Mouse (Mus musculus): ENCODE results near the gene Bin2. TPM values are rescaled to one million over a fixed set of nuclear protein-coding genes. Genes with fewer than 3 reads are reported as not detected.

The Bin2 gene
- total RNA-seq (2023) = 161 to 176 TPM (median 171 TPM) in 4 replicates

DNA sequence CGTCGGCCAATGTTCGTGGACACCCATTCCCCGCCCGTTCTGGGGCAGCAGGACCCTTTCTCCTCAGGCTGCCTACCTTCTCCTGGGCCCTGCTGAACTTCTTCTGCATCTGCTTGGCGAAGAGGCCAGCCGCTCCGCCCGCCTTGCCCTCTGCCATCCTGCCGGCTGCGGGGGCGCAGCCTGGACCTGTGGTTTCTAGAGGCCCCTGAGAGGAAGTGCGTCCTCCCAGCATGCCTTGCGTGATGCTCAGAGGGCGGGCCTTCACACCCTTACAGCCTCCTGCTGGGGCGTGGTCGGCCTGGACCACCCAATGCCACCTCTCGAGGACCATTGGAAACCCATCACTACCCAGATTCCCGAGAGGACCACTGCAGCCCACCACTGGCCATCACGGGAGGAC is at the start of gene Bin2:
Gene Bin2 (minus strand): TSS at position 217 of the 400 bp plus-strand sequence.

DNA sequence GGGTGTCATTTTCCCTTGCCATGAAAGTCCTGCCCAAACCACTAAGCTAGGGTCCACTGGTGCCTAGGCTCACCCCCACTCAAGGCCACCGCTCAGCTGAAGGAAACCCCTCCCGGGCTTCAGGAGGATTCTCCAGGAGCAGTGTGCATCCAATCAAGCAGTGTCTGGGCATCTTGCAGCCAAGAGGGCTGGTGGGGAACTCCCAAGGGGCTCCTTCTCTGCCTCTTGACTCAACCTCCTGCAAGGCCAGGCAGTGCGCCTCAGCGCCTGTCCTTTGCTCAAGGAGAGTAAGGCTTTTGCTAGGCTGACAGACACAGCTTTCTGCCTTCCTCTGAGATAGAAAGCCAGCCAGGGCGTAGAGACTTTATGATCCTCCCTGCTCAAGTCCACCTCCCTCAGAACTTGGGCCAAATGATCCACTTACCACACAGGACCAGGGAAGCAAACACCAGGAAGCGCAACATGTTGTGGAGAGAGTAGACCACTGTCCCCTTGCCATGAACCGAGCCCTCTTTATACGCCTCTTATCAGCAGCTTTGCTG is 18.1 kb upstream of the Bin2 start, which contains the start of gene Cela1:
Gene Cela1 (minus strand): TSS at position 492 of the 542 bp plus-strand sequence.

GRCm38 (mm10) chr15:100636700-100637501 is 32.5 kb downstream of the Bin2 start, which contains the start of gene Smagp:
Gene Smagp, minus strand, starts transcription at chr15:100636940.

DNA sequence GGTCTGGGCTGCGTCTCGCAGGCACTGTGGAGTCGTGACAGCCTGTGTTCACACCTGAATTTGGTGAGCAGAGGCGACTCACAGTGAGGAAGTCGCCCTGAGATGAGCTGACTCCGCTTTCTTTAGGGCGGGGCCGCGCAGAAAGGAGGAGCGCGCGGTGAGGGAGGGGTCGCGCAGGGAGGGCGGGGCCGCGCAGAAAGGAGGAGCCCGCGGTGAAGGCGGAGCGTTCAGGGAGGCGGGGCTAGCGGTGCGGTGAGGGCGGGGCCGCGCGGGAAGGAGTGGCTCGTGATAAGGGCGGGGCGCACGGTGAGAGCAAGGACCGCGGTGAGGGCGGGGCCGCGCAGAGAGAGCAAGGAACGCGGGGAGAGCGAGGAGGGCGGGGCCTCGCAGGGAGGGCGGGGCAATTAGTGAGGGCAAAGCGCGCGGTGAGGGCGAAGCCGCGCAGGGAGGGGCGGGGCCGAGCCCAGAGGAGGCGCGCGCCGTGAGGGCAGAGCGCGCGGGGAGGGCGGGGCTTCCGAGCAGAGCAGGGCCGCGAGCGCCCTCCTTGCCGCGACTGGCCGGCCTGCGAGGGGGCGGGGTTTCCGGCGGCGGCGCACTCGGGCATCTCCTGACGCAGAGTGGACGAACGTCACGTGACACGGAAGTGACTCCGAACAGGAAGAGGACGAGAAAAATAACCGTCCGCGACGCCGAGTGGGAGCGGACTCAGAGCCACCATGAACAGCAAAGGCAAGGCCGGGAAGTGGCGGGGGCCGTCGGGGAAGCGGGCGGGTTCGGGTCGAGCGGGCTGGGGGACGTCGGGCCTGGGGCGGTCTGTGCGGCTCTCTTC is 54.1 kb downstream of the Bin2 start, which contains the start of gene Dazap2:
Gene Dazap2 (plus strand): TSS at position 354 of the 829 bp plus-strand sequence.

GRCm38 (mm10) chr15:100599276-100600046 is 69.9 kb downstream of the Bin2 start, which contains the start of gene Pou6f1:
Gene Pou6f1, minus strand, starts transcription at chr15:100599984.

Other genes starting within 250 kb of the Bin2 start
- not detected in 4 replicates for gene Gm5475, start 247.4 kb downstream of the Bin2 start, total RNA-seq (2023)
- 13.7 to 21.6 TPM (median 17.9 TPM) in 4 replicates for gene Slc11a2, start 244.5 kb downstream of the Bin2 start, total RNA-seq (2023)
- gene Letmd1, start 200.5 kb downstream of the Bin2 start, total RNA-seq (2023) = 37.7 to 44.5 TPM (median 40.0 TPM) in 4 replicates
- 5.3 to 5.9 TPM (median 5.8 TPM) in 4 replicates for gene Csrnp2, start 174.1 kb downstream of the Bin2 start, total RNA-seq (2023)
- 7.8 to 9.0 TPM (median 8.5 TPM) in 4 replicates for gene Tfcp2, start 117.5 kb downstream of the Bin2 start, total RNA-seq (2023)
- gene Pou6f1, start 69.6 kb downstream of the Bin2 start, total RNA-seq (2023) = 68.5 to 74.7 TPM (median 71.3 TPM) in 4 replicates
- 573 to 612 TPM (median 596 TPM) in 4 replicates for gene Dazap2, start 54.2 kb downstream of the Bin2 start, total RNA-seq (2023)
- gene Smagp, start 32.6 kb downstream of the Bin2 start, total RNA-seq (2023) = 12.8 to 16.8 TPM (median 14.8 TPM) in 4 replicates
- 1.9 to 2.3 TPM in 2 of 4 replicates, not detected in the others for gene Cela1, start 18.4 kb upstream of the Bin2 start, total RNA-seq (2023)
- gene Galnt6, start 59.8 kb upstream of the Bin2 start, total RNA-seq (2023) = 26.8 to 31.5 TPM (median 30.1 TPM) in 4 replicates
- gene Slc4a8, start 92.2 kb upstream of the Bin2 start, total RNA-seq (2023) = 15.0 to 20.2 TPM (median 17.6 TPM) in 4 replicates
- 0.47 to 2.9 TPM (median 2.4 TPM) in 4 replicates for gene Scn8a, start 200.3 kb upstream of the Bin2 start, total RNA-seq (2023)